Mouse (Mus musculus): ENCODE measurements around the gene Gimap7.

Gene Gimap7

DNA sequence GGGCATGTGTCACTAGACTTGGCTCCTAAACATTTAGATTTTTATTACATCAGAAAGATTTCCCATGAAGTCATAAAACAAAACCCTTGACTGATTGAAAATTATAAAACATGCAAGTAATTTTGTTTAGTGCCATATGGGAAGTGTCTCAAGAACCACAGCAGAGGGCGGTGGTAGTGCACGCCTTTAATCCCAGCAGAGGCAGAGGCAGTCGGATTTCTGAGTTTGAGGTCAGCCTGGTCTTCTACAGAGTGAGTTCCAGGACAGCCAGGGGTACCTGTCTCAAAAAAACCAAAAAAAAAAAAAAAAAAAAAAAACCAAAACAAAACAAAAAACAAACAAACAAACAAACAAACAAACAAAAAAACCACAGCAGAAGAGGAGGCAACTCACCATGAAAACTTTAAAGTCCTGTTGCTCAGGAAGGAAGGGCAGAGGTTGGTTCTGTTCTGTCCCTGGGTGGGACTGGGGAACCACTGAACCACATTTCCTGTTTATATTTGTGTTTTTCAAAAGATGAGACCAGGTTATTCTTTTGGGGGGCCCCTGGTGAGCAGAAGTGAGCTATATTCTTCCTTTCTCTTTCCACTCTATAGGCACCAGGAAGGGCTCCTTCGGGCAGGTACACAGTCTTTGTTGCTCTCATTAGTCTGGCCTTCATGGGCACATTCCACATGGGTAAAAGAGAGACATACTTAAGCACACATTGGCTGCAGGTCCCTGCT lies 21.4 kb upstream of the Gimap7 start:
- DNase-seq = no peak

DNA sequence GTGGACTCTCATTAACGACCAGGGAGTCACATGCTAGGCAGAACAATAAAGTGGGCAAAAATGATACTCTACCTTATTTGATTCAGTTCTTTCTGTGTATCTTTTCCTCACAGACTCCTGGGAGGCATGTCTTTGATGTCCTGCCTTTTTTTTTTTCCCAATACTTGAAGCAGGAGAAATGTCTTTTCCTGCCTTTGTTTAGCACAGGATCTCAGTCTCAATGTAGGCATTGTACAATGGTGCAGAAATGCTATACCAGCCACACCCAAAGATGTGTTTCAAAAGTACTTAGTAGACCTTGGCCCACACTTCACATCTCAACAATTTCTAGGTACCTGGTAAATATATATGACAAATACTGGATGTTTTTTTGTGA lies 20.9 kb upstream of the Gimap7 start:
- DNase-seq = no peak

DNA sequence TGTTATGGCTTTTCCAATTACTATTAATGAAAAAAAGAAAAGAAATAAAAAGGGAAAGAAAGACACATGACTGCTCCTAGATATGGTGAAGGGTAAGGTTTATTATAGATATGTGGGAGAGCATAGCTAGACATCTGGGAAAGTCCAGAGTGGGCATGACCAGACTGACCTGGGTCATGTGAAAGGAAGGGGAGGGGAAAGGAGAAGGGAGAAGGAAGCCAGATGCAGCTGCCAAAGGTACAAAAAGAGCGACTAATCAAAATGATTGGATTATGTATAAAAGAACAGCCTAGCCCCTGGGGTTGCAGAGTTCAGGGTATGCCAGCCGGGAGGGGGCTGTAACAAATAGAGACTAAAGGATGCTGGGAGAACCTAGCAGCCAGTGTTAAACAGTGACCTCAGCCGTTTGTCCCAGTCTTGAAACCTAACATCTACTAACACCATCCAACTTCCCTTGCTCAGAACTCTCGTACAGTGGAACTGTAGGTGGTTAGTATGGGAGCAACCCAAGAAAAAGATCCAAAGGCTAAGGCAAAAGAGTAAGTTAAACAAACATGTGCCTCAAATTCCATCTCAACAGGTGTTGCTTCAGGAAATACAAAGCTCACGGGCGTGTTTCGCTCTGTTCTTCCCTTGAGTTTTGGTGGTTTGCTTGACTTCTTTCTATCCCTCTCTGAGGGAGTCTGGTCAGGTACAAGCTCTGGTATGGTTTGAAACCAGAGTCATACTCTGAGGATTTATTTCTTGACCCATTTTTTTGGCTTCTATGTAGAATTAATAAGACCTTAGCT lies 20.2 kb upstream of the Gimap7 start:
- no peak for DNase-seq

DNA sequence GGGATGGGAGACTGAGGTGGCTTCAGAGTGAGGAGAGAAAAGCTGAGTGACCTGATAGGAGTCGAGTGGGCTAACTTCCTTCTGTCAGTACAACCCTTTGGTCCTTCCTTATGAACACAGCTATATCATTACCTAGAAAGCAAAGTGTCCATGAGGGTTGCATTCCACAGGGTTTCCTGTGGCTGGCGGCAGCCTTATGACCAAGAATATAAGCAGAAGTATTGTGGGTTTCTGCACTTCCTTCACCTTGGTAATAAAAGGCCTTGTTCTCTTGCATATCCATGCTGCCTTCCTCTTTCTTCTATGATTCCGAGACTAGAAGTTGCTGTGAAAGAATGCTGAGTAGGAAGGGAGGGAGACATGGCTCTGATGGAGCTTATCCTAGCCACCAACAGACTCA lies 19.5 kb upstream of the Gimap7 start:
- DNase-seq = no peak

DNA sequence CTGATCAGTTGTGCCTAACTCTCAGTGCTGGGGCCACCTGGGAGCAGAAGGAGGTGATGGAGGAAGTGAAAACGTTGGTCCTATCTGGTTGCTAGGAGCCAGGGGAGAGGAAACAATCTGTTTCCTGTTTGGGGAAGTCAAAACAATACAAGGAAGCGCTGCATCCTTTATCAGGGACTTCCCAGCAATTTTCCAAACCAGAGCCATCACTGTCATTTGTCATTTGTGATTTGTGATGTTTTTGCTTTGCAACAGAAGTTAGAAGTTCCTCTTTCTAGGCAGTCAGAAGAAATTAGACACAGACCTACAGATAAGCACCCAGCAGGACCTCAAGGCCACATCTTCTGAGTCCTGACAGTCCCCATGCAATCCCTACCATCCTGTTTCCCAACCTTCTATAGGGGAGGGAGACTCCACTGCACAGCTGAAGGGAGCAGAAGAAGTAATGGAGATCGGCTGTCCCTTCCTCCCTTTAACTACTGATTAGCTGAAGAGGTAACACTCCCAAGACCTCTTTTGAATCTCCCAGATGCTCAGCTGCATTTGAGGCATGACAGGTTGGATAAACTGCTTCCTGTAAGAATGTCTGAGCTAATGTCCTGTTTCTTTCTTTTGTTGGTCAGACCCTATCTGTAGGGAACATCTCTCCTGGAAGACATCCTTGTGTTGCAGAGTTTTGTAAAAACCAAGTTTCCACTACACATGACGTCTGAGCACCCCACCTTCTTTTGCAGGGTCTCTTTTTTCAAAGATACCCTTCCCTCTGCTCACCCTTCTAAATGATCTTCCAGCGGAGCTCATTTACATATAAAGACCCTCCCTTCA lies 18.0 kb upstream of the Gimap7 start:
- DNase-seq = no peak

DNA sequence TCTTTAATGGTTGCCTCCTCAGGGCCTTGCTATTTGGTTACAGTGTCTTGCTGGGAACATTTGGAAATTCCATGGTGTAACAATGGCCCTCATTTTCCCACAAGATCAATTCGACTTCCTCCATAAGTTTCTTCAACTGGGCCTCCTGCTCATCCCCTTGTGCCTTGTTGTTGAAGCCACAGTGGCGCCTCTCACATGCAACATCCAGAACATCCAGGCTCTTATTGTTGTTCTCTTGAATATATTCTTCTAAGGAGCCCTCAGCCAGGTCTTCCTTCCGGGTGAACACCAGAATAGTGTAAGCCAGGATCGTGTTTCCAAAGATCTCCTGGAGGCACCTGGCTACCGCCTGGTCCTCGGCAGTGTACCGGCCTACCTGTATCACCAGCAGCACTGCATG lies 16.3 kb upstream of the Gimap7 start:
- no peak for DNase-seq

- no peak for DNase-seq
Measured at GRCm38 (mm10) chr6:48702601-48703000, 15.8 kb upstream of the Gimap7 start.

- DNase-seq = no peak
Measured at GRCm38 (mm10) chr6:48704146-48704545, 14.3 kb upstream of the Gimap7 start.

DNA sequence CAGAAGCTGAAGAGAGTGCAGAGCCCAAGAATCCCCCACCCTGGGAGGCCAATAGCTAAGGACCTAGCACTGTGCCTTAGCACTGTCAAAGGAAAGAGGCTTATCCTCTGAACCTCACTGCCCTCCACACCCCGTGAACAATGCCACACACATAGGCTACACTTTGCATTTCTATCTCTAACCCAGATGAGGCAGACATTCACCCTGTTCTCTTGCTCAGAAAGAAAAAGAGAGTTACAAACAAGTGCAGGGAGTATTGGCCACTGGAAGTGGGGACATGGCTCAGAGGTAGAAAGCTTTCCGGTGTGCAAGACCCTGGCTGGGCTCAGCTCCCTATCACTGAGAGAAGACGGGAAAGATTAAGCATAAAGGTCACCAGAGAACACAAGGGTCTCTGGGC lies 12.3 kb upstream of the Gimap7 start:
- DNase-seq = no peak

- DNase-seq = no peak
Measured at GRCm38 (mm10) chr6:48720326-48720725, 1.9 kb downstream of the Gimap7 start.

DNA sequence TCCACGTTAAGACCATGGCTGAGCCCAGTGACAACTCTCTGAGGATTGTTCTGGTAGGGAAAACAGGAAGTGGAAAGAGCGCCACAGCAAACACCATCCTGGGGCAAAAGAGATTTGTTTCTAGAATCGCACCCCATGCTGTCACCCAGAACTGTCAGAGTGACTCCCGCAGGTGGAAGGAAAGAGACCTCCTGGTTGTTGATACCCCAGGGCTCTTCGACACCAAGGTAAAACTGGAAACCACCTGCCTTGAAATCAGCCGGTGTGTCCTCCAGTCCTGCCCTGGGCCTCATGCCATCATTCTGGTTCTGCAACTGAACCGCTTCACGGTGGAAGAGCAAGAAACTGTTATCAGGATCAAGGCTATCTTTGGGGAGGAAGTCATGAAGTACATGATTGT lies 5.0 kb downstream of the Gimap7 start:
- no peak for DNase-seq

- DNase-seq = peak; percentile 12
Measured at GRCm38 (mm10) chr6:48725476-48725875, 7.1 kb downstream of the Gimap7 start.

DNA sequence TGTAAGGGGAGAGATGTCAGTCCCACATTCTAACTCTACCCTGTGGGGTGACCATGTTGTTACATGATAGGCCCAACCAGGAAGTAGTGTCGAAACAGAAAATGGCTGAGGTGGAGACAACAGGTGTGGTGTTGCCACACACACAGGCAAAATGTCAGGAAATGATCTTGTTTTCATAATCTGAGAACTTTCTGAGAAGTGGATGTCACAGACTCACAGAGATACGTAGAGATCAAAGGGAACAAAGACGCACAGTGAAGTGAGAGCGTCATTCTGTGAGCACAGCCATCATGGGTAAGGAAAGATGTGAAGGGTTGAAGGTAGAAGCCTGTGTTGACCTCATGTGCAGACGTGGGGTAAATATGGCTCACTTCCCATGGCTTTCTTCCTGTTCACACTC lies 9.3 kb downstream of the Gimap7 start:
- no peak for DNase-seq

DNA sequence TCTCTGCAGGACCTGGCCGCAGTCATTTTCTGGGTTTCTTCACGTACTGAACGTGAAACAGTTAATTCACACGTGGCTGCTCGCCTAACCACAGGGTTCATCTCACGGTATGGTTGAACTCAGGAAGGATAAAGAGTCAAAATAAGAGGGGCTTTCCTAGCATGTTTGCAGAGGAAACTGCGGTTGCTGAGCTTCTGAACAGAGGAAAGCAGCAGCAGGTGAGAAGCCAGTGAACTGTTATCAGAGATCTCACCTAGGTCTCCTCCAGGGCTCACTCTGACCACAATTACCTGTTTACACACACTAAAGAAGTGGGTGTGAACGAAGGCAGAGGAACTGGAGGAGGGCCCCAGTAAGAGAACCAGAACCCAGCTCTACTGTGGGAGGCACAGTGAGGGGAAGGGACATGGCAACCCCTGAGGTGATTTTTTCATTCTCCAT lies 14.5 kb downstream of the Gimap7 start:
- no peak for DNase-seq

- DNase-seq = no peak
Measured at GRCm38 (mm10) chr6:48733660-48734059, 15.2 kb downstream of the Gimap7 start.

DNA sequence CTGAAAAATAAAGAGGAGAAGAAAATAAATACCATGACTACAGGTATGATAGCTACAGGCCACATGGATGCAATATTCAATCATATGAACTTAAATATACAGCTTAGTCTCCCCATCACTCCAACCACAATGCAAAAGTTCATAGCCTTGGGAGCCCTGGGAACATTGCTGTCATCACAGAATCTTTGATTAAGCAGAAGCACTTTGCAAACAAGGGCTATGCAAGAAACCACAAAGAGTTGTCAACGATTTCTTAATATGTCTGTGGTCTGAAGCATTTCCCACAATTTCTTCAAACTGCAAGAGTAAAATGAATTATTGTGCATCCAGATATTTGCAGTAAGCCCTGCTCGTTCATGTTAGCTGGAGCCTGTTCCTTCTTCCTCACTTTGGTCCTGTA lies 18.6 kb downstream of the Gimap7 start:
- DNase-seq = no peak

DNA sequence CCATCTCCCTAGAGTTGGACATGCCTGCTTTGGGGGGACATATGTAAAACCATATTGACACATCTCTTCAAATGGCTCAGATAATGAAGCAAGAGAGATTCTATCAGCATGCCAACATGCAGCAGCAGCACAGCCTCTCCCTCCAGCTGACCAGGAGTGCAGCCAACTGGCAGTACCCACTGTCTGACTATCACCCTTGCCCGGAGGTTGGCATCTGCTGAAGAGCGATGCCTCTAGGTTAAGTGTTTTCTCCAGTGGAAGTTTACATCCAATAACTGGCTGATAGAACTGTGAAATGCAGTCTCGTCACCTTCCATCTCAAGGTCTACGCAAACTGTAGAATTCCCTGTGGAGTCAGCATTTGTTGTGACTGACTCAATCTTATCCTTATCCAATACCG lies 19.3 kb downstream of the Gimap7 start:
- no peak for DNase-seq

DNA sequence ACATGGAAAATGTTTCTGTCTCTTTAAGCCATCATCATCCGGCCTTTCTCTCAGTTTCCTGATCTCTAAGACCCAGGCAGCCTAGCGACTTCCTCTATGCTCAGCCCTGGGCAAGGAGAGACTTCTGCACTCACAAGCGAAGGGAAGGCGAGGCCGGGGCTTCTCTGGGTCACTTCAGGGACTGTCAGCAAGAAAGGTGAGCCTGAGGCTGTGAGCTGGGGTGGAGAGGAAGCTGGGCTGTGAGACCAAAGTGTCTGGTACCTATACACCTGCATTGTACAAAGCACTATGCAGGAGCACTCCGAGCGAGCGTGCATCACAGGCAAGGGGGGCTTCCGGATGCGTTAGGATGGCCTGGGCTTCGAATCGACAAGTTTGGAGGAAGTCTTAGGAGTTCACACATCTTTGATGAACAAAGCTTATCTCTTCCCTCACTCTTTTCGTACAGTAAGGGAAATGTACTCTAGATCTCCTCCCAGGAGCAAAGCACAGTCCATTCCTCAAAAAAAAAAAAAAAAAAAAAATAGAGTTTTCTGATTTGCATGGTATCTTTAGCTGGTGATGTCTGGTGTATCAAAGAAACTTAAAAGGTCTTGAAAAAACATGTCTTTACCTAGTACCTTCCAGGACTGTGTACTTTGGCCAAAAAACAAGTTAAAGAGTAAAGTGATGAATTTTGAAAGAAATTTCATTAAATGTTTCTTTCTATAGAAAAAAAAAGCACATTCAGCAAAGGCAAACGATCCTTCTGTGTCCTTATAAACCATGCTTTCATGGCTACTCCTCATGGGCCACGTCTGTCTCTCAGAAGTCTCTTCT lies 20.7 kb downstream of the Gimap7 start, which contains the start of gene Gimap1:
Gimap1 (plus strand) TSS at position 94 of the 819 bp plus-strand sequence.
- DNase-seq = no peak

DNA sequence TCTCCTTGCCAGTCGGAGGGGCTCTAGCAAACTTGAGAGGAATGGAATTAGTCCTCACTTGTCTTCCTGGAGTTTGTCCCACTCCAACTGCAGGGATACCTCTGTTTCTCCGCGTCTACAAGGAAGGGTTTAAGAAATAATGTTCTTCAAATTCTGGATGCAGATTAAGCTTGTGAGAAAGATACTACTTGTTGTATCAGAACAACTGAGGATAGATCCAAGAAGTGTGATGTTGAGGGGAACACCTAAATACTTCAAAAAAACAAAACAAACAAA lies 21.3 kb downstream of the Gimap7 start:
- no peak for DNase-seq

DNA sequence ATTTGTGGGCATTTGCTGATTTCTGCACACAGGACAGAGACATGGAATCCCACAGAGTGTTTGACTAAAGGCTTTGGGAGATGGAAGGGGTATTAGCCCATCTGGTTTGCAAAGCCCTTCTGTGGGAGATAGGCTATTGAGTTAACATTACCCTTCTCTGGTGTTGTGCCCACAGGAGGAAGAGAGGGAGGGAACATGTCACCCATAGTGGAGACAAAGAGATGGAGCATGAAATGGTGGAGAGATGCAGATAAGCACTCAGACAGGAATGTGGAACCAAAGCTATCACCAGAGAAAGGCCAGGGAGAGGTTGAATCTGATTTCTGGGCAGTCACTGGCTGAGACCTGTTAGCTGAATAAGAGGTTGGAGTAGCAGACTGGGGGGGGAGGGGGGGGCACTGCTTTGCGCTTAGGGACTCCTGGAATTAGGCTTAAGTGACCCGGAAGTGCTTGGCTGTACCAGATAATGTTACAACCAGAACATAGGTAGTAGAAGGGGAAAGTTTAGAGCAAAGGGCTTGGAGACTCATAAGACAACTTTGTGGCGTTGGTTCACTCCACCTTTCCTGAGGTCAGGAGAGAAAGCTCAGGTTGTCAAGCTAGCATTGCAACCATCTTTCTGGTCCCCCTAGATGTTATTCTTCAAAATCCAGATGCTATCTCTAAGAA lies 22.2 kb downstream of the Gimap7 start:
- no peak for DNase-seq

GRCm38 (mm10) chr6:48741273-48741672 lies 22.9 kb downstream of the Gimap7 start:
- no peak for DNase-seq

DNA sequence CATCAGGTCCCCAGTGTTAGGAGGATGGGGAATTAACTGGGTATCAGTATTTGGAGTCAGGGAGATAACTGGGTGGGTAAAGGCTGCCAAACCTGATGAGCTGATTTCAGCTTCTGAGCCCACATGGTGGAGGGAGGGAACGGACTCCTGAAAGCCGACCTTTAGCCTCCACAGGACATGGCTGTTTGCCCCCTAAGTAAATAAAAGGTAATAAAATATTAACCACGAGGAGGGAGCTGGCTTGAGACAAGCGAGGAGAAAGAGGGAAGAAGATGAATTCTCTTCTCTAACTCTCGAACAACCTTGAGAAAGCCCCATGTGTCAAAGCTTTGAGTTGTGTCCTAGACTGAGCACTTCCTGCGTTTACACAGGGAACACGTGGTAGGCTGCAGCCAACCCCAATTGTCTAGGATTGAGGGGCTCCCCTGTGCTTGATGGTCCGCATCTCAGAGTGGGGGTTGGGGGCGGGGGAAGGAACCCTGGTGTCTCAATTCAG lies 23.3 kb downstream of the Gimap7 start:
- no peak for DNase-seq

Measured in right cerebral cortex, postnatal 14 days (tissue).